Mouse (Mus musculus): ENCODE measurements around the gene Akr1b3. TPM values are rescaled to one million over a fixed set of nuclear protein-coding genes. Genes with fewer than 3 reads are reported as not detected.
"Not testable (repeated sequence)": the region's sequence is repeated elsewhere in the genome, so short reads cannot be mapped to it uniquely, and the experiment has no call there.

Akr1b3 gene
- polyA plus RNA-seq, 1 experiment = 58.4 TPM

- peaks cover 25% of the 10 kb centered on the region for H3K4me1 ChIP-seq
- no peak overlapping the region for H3K4me3 ChIP-seq (replicated peaks)
- no peaks in the 10 kb centered on the region for H3K36me3 ChIP-seq (replicated peaks; ENCODE audit: low read length)
- peaks cover 21% of the 10 kb centered on the region for H3K27me3 ChIP-seq (replicated peaks)
- no peaks in the 10 kb centered on the region for H3K9me3 ChIP-seq
- TF ChIP-seq GATA1 (IDR thresholded peaks at IDR 0.05; ENCODE audit: borderline replicate concordance, low read length) (no peak), FLI1 (IDR thresholded peaks at IDR 0.05; ENCODE audit: low read length) (no peak)
Observed at GRCm38 (mm10) chr6:34350037-34350699, 32.9 kb upstream of the Akr1b3 start.

- TF ChIP-seq GATA1 (IDR thresholded peaks at IDR 0.05; ENCODE audit: borderline replicate concordance, low read length) (no peak), FLI1 (IDR thresholded peaks at IDR 0.05; ENCODE audit: low read length) (no peak)
- Histone ChIP-seq H3K27me3 (replicated peaks) (peaks cover 22% of the 10 kb centered on the region), H3K4me1 (peaks cover 15% of the 10 kb centered on the region), H3K9me3 (peaks cover under 1% of the 10 kb centered on the region; the same call in 1 of the 2 replicates), H3K36me3 (replicated peaks; ENCODE audit: low read length) (no peaks in the 10 kb centered on the region), H3K4me3 (replicated peaks) (no peak overlapping the region)
Observed at GRCm38 (mm10) chr6:34346096-34346898, 29.0 kb upstream of the Akr1b3 start.

- H3K4me3 ChIP-seq (replicated peaks) = no peak overlapping the region
- peaks cover 15% of the 10 kb centered on the region for H3K4me1 ChIP-seq
- peaks cover 20% of the 10 kb centered on the region for H3K27me3 ChIP-seq (replicated peaks)
- TF ChIP-seq FLI1 (IDR thresholded peaks at IDR 0.05; ENCODE audit: low read length) (no peak), GATA1 (IDR thresholded peaks at IDR 0.05; ENCODE audit: borderline replicate concordance, low read length) (no peak)
- no peaks in the 10 kb centered on the region for H3K36me3 ChIP-seq (replicated peaks; ENCODE audit: low read length)
- H3K9me3 ChIP-seq = peaks cover 4% of the 10 kb centered on the region
Observed at GRCm38 (mm10) chr6:34344935-34345334, 27.7 kb upstream of the Akr1b3 start.

- TF ChIP-seq GATA1 (IDR thresholded peaks at IDR 0.05; ENCODE audit: borderline replicate concordance, low read length) = no peak
- no peak for TF ChIP-seq FLI1 (IDR thresholded peaks at IDR 0.05; ENCODE audit: low read length)
- Histone ChIP-seq H3K36me3 (replicated peaks; ENCODE audit: low read length) (no peaks in the 10 kb centered on the region), H3K27me3 (replicated peaks) (peaks cover 20% of the 10 kb centered on the region), H3K4me1 (peaks cover 15% of the 10 kb centered on the region), H3K4me3 (replicated peaks) (no peak overlapping the region), H3K9me3 (peaks cover 4% of the 10 kb centered on the region)
Observed at GRCm38 (mm10) chr6:34344135-34344850, 27.0 kb upstream of the Akr1b3 start.

- no peak for TF ChIP-seq GATA1 (IDR thresholded peaks at IDR 0.05; ENCODE audit: borderline replicate concordance, low read length)
- TF ChIP-seq FLI1 (IDR thresholded peaks at IDR 0.05; ENCODE audit: low read length) = no peak
- Histone ChIP-seq H3K4me1 (peaks cover 15% of the 10 kb centered on the region), H3K4me3 (replicated peaks) (no peak overlapping the region), H3K9me3 (peaks cover 4% of the 10 kb centered on the region), H3K36me3 (replicated peaks; ENCODE audit: low read length) (no peaks in the 10 kb centered on the region), H3K27me3 (replicated peaks) (peaks cover 18% of the 10 kb centered on the region)
Observed at GRCm38 (mm10) chr6:34343426-34343825, 26.1 kb upstream of the Akr1b3 start.

- no peak overlapping the region for H3K4me3 ChIP-seq (replicated peaks)
- TF ChIP-seq GATA1 (IDR thresholded peaks at IDR 0.05; ENCODE audit: borderline replicate concordance, low read length) = no peak
- TF ChIP-seq FLI1 (IDR thresholded peaks at IDR 0.05; ENCODE audit: low read length) = no peak
- H3K9me3 ChIP-seq = peaks cover 4% of the 10 kb centered on the region
- H3K36me3 ChIP-seq (replicated peaks; ENCODE audit: low read length) = no peaks in the 10 kb centered on the region
- peaks cover 15% of the 10 kb centered on the region for H3K4me1 ChIP-seq
- peaks cover 15% of the 10 kb centered on the region for H3K27me3 ChIP-seq (replicated peaks)
Observed at GRCm38 (mm10) chr6:34342476-34342875, 25.2 kb upstream of the Akr1b3 start.

GRCm38 (mm10) chr6:34341991-34342390 lies 24.7 kb upstream of the Akr1b3 start:
- peaks cover 15% of the 10 kb centered on the region for H3K4me1 ChIP-seq
- H3K9me3 ChIP-seq = peaks cover 4% of the 10 kb centered on the region
- H3K36me3 ChIP-seq (replicated peaks; ENCODE audit: low read length) = no peaks in the 10 kb centered on the region
- no peak overlapping the region for H3K4me3 ChIP-seq (replicated peaks)
- TF ChIP-seq GATA1 (IDR thresholded peaks at IDR 0.05; ENCODE audit: borderline replicate concordance, low read length) (no peak), FLI1 (IDR thresholded peaks at IDR 0.05; ENCODE audit: low read length) (no peak)
- H3K27me3 ChIP-seq (replicated peaks) = peaks cover 15% of the 10 kb centered on the region

- TF ChIP-seq GATA1 (IDR thresholded peaks at IDR 0.05; ENCODE audit: borderline replicate concordance, low read length) = no peak
- TF ChIP-seq FLI1 (IDR thresholded peaks at IDR 0.05; ENCODE audit: low read length) = no peak
- Histone ChIP-seq H3K9me3 (peaks cover 4% of the 10 kb centered on the region), H3K27me3 (replicated peaks) (peaks cover 2% of the 10 kb centered on the region), H3K4me1 (peaks cover 5% of the 10 kb centered on the region; the same call in 1 of the 2 replicates), H3K36me3 (replicated peaks; ENCODE audit: low read length) (no peaks in the 10 kb centered on the region), H3K4me3 (replicated peaks) (no peak overlapping the region)
Observed at GRCm38 (mm10) chr6:34337799-34338198, 20.5 kb upstream of the Akr1b3 start.

- H3K36me3 ChIP-seq (replicated peaks; ENCODE audit: low read length) = no peaks in the 10 kb centered on the region
- H3K9me3 ChIP-seq = no peaks in the 10 kb centered on the region
- no peak overlapping the region for H3K4me3 ChIP-seq (replicated peaks)
- H3K27me3 ChIP-seq (replicated peaks) = peaks cover 2% of the 10 kb centered on the region
- TF ChIP-seq FLI1 (IDR thresholded peaks at IDR 0.05; ENCODE audit: low read length) = no peak
- no peak for TF ChIP-seq GATA1 (IDR thresholded peaks at IDR 0.05; ENCODE audit: borderline replicate concordance, low read length)
- peaks cover 19% of the 10 kb centered on the region for H3K4me1 ChIP-seq
Observed at GRCm38 (mm10) chr6:34334673-34335072, 17.4 kb upstream of the Akr1b3 start.

GRCm38 (mm10) chr6:34331804-34332203 lies 14.5 kb upstream of the Akr1b3 start:
- H3K36me3 ChIP-seq (replicated peaks; ENCODE audit: low read length); H3K4me3 ChIP-seq (replicated peaks); H3K27me3 ChIP-seq (replicated peaks); H3K9me3 ChIP-seq: not testable (repeated sequence)
- H3K4me1 ChIP-seq = peaks cover 23% of the 10 kb centered on the region

All from megakaryocyte, embryonic 14.5 days (primary cell).